Comparison of ENCODE assay signal across 8 mouse cellular contexts in the genomic region with DNA sequence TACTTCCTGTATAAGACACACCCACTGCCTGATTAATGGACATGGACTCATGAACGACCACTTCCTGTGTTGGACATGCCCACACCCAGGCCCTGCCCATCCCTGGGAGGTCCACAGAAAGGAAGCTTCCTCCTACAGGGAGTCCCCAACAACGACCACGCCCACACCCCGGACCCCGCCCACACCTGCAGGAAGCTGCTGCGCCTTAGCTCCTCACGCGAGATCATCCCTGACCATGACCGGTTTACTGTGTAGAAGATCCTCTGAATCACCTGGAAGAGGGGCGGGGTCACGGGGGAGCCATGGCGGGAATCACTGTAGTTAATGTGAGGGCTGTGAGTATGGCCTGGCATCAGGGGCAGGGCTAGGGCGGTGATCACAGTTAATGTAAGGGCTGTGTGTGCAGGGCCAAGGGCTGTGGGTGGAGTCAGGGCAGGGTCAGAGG. TPM values are rescaled to one million over a fixed set of nuclear protein-coding genes. Genes with fewer than 3 reads are reported as not detected.
DNase-seq lines count a peak whose midpoint lies in the region; ATAC-seq lines count a peak whose summit lies in the region.

No protein-coding gene starts in this region.

- peak; percentile 75 for ATAC-seq in embryonic facial prominence, embryonic 11.5 days (replicated peaks; ENCODE audit: insufficient number of reproducible peaks, low FRiP score, low TSS enrichment, low read depth)
- ATAC-seq in CD4-positive, CD25-positive, alpha-beta regulatory T cell, adult 4 months, result peak; percentile 50
- ATAC-seq in heart, embryonic 14.5 days (ENCODE audit: insufficient number of reproducible peaks, insufficient read depth, low FRiP score, low read depth), result peak; percentile 51
- peak; percentile 44 for ATAC-seq in stomach, embryonic 14.5 days (ENCODE audit: insufficient number of reproducible peaks, insufficient read depth, low FRiP score, low read depth)

- peaks cover 17% of the 10 kb centered on the region for H3K36me3 ChIP-seq in embryonic facial prominence, embryonic 11.5 days (replicated peaks; ENCODE audit: control insufficient read depth, insufficient read depth, low read depth, low read length)
- peaks cover 40% of the 10 kb centered on the region for H3K36me3 ChIP-seq in embryonic facial prominence, embryonic 10.5 days (replicated peaks)
- H3K36me3 ChIP-seq in heart, embryonic 14.5 days (ENCODE audit: control insufficient read depth, insufficient read depth, low read length), result peaks cover 37% of the 10 kb centered on the region
- H3K36me3 ChIP-seq in megakaryocyte, embryonic 14.5 days (replicated peaks; ENCODE audit: low read length), result peaks cover 38% of the 10 kb centered on the region
- H3K36me3 ChIP-seq in stomach, embryonic 14.5 days (ENCODE audit: control insufficient read depth, insufficient read depth, low read length), result peaks cover 27% of the 10 kb centered on the region

- no peak overlapping the region for H3K27ac ChIP-seq in embryonic facial prominence, embryonic 11.5 days (replicated peaks; ENCODE audit: low read depth, low read length)
- H3K27ac ChIP-seq in embryonic facial prominence, embryonic 10.5 days (replicated peaks), result no peak overlapping the region
- no peak overlapping the region for H3K27ac ChIP-seq in heart, embryonic 14.5 days (replicated peaks in 1 of 2; ENCODE audit: control insufficient read depth in 1 of 2, insufficient read depth in 1 of 2, low read depth in 2 of 2, low read length in 2 of 2)
- H3K27ac ChIP-seq in stomach, embryonic 14.5 days (ENCODE audit: low read length), result no peak overlapping the region

- H3K4me3 ChIP-seq in embryonic facial prominence, embryonic 11.5 days (ENCODE audit: low read depth, low read length), result no peak overlapping the region
- H3K4me3 ChIP-seq in embryonic facial prominence, embryonic 10.5 days, result no peak overlapping the region
- no peak overlapping the region for H3K4me3 ChIP-seq in heart, embryonic 14.5 days (ENCODE audit: control insufficient read depth in 1 of 2, insufficient read depth in 1 of 2, low read depth in 1 of 2, low read length in 2 of 2)
- peak overlapping the region; percentile 79 for H3K4me3 ChIP-seq in megakaryocyte, embryonic 14.5 days (replicated peaks)
- H3K4me3 ChIP-seq in stomach, embryonic 14.5 days (ENCODE audit: low read depth, low read length), result no peak overlapping the region

- H3K27me3 ChIP-seq in embryonic facial prominence, embryonic 11.5 days (ENCODE audit: control insufficient read depth, insufficient read depth, low read length), result no peaks in the 10 kb centered on the region
- no peaks in the 10 kb centered on the region for H3K27me3 ChIP-seq in embryonic facial prominence, embryonic 10.5 days (replicated peaks; ENCODE audit: low read depth, poor library complexity, severe bottlenecking)
- no peaks in the 10 kb centered on the region for H3K27me3 ChIP-seq in heart, embryonic 14.5 days (ENCODE audit: control insufficient read depth, insufficient read depth, low read length)
- no peaks in the 10 kb centered on the region for H3K27me3 ChIP-seq in megakaryocyte, embryonic 14.5 days (replicated peaks)
- no peaks in the 10 kb centered on the region for H3K27me3 ChIP-seq in stomach, embryonic 14.5 days (ENCODE audit: control insufficient read depth, insufficient read depth, low read length)

- H3K9ac ChIP-seq in embryonic facial prominence, embryonic 11.5 days (replicated peaks; ENCODE audit: low read length), result no peak overlapping the region
- no peak overlapping the region for H3K9ac ChIP-seq in heart, embryonic 14.5 days (ENCODE audit: low read length)
- no peak overlapping the region for H3K9ac ChIP-seq in stomach, embryonic 14.5 days (replicated peaks; ENCODE audit: low read depth, low read length)

- WGBS in embryonic facial prominence, embryonic 11.5 days, result 91% methylated on average over 13 of the region's 13 CpGs
- 95% methylated on average over 13 of the region's 13 CpGs for WGBS in embryonic facial prominence, embryonic 10.5 days
- 94% methylated on average over 13 of the region's 13 CpGs for WGBS in heart, embryonic 14.5 days
- 90% methylated on average over 13 of the region's 13 CpGs for WGBS in stomach, embryonic 14.5 days

- H3K4me1 ChIP-seq in embryonic facial prominence, embryonic 11.5 days (ENCODE audit: control insufficient read depth, insufficient read depth, low read length), result no peaks in the 10 kb centered on the region
- H3K4me1 ChIP-seq in embryonic facial prominence, embryonic 10.5 days, result no peaks in the 10 kb centered on the region
- no peaks in the 10 kb centered on the region for H3K4me1 ChIP-seq in heart, embryonic 14.5 days (ENCODE audit: control insufficient read depth in 2 of 2, insufficient read depth in 2 of 2, low read length in 2 of 2)
- H3K4me1 ChIP-seq in megakaryocyte, embryonic 14.5 days, result peaks cover 13% of the 10 kb centered on the region
- H3K4me1 ChIP-seq in stomach, embryonic 14.5 days (ENCODE audit: control insufficient read depth, insufficient read depth, low read length), result no peaks in the 10 kb centered on the region

- DNase-seq in embryonic facial prominence, embryonic 11.5 days (ENCODE audit: low spot score), result no peak
- DNase-seq in embryonic facial prominence, embryonic 10.5 days (ENCODE audit: low spot score), result no peak
- DNase-seq in cerebellum, adult 9-11 months, result peak; percentile 81
- DNase-seq in layer of hippocampus, postnatal 14 days (ENCODE audit: low spot score in 2 of 2), result peak; percentile 2 to 24

- no peak overlapping the region for H3K4me2 ChIP-seq in embryonic facial prominence, embryonic 11.5 days (ENCODE audit: low read depth, low read length)
- no peak overlapping the region for H3K4me2 ChIP-seq in heart, embryonic 14.5 days (ENCODE audit: low read length)
- H3K4me2 ChIP-seq in stomach, embryonic 14.5 days (replicated peaks; ENCODE audit: low read depth, low read length), result no peak overlapping the region

- H3K9me3 ChIP-seq in embryonic facial prominence, embryonic 11.5 days (replicated peaks; ENCODE audit: control insufficient read depth, low read length), result peaks cover 4% of the 10 kb centered on the region; the same call in 1 of the 2 replicates
- H3K9me3 ChIP-seq in embryonic facial prominence, embryonic 10.5 days, result peaks cover 38% of the 10 kb centered on the region
- H3K9me3 ChIP-seq in heart, embryonic 14.5 days (ENCODE audit: control insufficient read depth, low read length), result peaks cover 33% of the 10 kb centered on the region
- H3K9me3 ChIP-seq in megakaryocyte, embryonic 14.5 days, result peaks cover 35% of the 10 kb centered on the region
- peaks cover 27% of the 10 kb centered on the region for H3K9me3 ChIP-seq in stomach, embryonic 14.5 days (ENCODE audit: control insufficient read depth, low read depth, low read length)

RNA-seq across cellular contexts. Expression of a gene that starts 37.3 kb away (rescaled TPM):
- 60.1 and 81.1 TPM in 2 replicates for polyA plus RNA-seq in embryonic facial prominence, embryonic 11.5 days (2014; fragmentation: Nextera tagmentation; extraction: Ambion mirVana)
- 118 and 122 TPM in 2 replicates for polyA plus RNA-seq in embryonic facial prominence, embryonic 10.5 days (2016; fragmentation: Nextera tagmentation; extraction: Ambion mirVana)
- polyA plus RNA-seq in CD4-positive, CD25-positive, alpha-beta regulatory T cell, adult 4 months (2017; shearing (Covaris generic)), result 10 to 100 TPM in 1 of 2 experiments, 1 to 10 TPM in 1; 9.7 to 12.9 TPM
- 114 and 131 TPM in 2 replicates for polyA plus RNA-seq in heart, embryonic 14.5 days (2014; fragmentation: Nextera tagmentation; extraction: Ambion mirVana)
- 10 to 100 TPM; 90.9 to 98.3 TPM for total RNA-seq in layer of hippocampus, postnatal 14 days (2021)
- 218 and 578 TPM in 2 replicates for polyA plus RNA-seq in megakaryocyte, embryonic 14.5 days (2012; ENCODE audit: insufficient read depth, low replicate concordance)
- 123 and 127 TPM in 2 replicates for polyA plus RNA-seq in stomach, embryonic 14.5 days (2014; fragmentation: Nextera tagmentation; extraction: Ambion mirVana)

RNA-seq across cellular contexts. Expression of a gene that starts 54.2 kb away (rescaled TPM):
- not detected in 2 replicates for polyA plus RNA-seq in embryonic facial prominence, embryonic 11.5 days (2014; fragmentation: Nextera tagmentation; extraction: Ambion mirVana)
- polyA plus RNA-seq in embryonic facial prominence, embryonic 10.5 days (2016; fragmentation: Nextera tagmentation; extraction: Ambion mirVana), result not detected in 2 replicates
- not detected for polyA plus RNA-seq in CD4-positive, CD25-positive, alpha-beta regulatory T cell, adult 4 months (2017; shearing (Covaris generic))
- polyA plus RNA-seq in heart, embryonic 14.5 days (2014; fragmentation: Nextera tagmentation; extraction: Ambion mirVana), result not detected in 2 replicates
- not detected for total RNA-seq in layer of hippocampus, postnatal 14 days (2021)
- polyA plus RNA-seq in megakaryocyte, embryonic 14.5 days (2012; ENCODE audit: insufficient read depth, low replicate concordance), result not detected in 2 replicates
- polyA plus RNA-seq in stomach, embryonic 14.5 days (2014; fragmentation: Nextera tagmentation; extraction: Ambion mirVana), result not detected in 2 replicates

Comparison
In these comparisons a context has a peak if more than half of its experiments do, and no peak if none do; other contexts are left out.
1. DNase-seq: peak in cerebellum, adult 9-11 months (single experiment) and layer of hippocampus, postnatal 14 days (2 of 2); none in embryonic facial prominence, embryonic 11.5 days (single experiment) and embryonic facial prominence, embryonic 10.5 days (single experiment).
2. Peak in every context shown above with its lines, with median percentiles within 50 percentile points of each other: ATAC-seq.